Mouse (Mus musculus): ENCODE results near the gene Pagr1b. TPM values are rescaled to one million over a fixed set of nuclear protein-coding genes. Genes with fewer than 3 reads are reported as not detected.

Gene Pagr1b
- polyA plus RNA-seq (2017; shearing (Covaris generic)) = 1.7 TPM

DNA sequence TGATC, at the start of gene Pagr1b:
Pagr1b (minus strand) TSS at position 4 of the 5 bp plus-strand sequence.

DNA sequence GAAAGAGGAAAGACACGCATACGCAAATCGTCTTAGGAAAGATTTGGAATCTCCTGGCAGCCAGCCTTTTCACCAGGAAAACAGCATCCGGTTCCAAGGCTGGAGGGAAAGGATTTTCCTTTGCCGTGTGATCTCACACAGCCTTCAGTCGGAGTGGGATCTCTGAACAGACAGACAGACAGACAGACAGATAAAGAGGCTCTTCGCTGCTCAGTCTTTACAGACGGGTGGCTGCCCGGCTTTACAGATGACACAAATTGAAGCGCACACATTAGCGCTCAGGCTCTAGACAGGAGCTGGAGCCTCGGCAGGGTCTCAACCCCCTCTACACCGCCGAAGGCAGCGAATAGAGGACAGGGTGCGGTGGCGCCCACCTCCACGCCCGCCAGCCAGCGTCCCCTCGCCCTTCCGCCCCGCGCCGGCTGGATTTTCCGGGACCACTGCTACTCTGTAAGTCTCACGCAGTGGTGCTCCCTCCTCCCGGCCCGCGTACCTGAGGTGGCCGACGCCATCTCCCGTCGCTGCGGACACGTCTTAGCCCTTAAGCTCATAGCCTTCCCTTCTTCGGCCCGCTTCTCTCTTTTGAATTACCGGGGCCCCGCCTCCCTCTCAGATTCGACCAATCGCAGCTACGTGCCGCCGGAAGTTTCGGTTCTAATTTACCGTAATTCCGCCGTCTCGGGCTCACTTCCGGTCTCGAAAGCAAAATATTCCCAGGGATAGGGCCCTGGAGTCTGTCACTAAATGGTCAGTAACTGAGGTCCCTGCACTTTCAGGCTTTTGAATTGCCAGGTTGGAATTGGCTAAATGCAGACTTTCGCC, 25.8 kb upstream of the Pagr1b start, which contains the start of gene Kif22:
Kif22 (minus strand) TSS at position 621 of the 822 bp plus-strand sequence.

DNA sequence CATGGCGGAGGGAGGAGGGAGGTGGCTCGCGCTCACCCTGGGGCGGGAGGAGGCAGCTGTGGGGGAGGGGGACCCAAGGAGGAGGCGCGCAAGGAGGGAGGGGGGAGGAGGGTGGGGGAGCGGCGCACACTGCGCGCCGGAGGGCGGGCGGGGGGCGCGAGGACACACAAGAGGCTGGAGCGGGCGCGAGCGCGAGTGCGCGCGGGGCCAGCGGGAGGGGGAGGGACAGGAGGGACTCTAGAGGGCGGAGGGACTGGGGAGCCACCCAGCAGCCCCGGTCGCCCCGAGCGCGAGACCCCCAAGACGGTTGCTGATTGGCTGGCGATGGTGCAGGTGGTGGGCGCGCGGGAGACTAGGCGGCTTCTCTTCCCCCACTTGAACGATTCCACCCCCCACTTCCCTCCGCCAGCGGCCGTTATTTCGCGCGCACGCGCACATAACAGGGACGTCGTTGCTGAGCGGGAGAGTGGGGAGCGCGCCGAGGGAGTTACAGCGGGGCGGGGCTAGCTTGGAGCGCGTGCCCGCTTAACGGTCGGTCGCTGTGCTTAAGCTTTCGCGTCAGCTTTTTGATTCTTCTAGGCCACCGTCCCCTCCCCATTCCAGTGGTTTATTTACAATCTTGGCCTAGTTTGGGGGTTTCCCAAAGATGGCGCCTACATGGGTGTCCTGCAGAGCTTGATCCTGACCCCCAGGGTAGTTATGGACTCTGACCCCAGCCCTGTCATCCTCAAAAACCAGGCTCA, 10.9 kb upstream of the Pagr1b start, which contains the start of gene Maz:
Maz (minus strand) TSS at position 54 of the 743 bp plus-strand sequence.

GRCm38 (mm10) chr7:127020901-127021562, 4.7 kb upstream of the Pagr1b start, which contains the start of the genes Gm42742 and Prrt2:
Gm42742 (minus strand) TSS chr7:127021097.
Prrt2 (minus strand) TSS chr7:127021211.

DNA sequence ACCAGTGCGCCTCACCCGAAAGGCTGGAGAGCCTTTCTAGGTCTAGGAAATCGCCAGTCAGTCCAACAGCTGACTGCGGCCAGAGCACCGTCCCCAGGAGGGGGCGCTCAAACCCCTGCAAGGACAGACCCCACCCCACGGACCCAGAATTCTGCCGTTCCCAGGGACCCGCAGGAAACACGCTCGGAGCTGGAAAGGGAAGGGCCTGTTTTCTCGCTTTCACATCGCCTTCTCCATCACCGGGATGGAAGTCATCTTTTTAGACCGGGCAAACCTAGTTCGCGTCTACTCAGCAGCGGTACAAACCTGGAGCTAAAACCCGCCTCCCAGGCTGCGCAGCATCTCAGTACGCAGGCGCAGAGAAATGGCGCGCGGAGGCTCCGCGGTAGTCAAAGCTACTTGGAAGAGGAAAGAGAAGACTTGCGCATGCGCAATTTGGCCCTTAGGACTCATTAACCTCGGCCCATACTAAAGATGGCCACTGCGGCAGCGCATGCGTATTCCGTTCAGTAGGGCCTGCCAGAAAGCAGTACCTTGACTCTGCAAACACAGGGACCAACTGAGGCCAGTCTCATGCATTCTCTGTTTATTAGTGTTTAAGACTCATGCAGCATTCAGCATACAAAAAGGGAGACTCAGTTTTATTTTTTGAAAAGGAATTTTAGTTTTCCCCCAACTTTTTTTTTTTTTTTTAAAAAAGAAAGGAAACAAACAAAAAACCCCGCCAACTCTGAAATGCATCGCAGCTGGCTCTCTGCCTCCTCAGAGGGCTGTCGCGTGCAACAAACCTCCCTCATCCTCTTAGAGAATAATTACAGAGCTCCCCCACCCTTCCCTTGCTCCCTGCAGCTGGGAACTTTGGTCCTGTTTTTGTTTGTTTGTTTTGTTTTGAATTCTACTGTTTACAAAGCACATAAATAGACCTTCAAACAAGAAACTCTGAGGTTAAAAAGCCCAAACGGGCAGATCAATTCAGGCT, 976 bp upstream of the Pagr1b start, which contains the start of gene Pagr1a:
Pagr1a (minus strand) TSS at position 382 of the 979 bp plus-strand sequence.

DNA sequence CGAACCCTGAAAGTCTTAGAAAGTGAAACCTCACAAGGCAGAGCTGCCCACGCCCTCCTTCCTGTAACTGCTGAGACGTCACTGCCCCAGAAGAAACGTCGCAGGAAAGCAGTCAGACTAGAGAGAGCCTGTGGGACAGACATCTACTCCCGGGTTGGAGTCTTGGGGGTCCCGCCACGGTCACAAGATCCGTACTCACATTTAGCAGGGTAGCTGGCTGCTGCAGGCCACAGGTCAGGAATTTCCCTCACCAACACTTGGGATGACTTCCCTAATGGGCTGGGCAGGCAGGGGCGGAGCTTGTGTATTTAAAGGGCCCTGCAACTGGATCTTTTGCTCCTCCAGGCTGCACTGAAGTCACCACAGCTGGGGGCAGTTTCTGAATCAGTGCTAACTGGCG, 2.0 kb downstream of the Pagr1b start, which contains the start of gene Mvp:
Mvp (minus strand) TSS at position 302 of the 400 bp plus-strand sequence.

GRCm38 (mm10) chr7:126975950-126976866, 40.1 kb downstream of the Pagr1b start, which contains the start of gene Cdiptos:
Cdiptos (minus strand) TSS chr7:126976098.

DNA sequence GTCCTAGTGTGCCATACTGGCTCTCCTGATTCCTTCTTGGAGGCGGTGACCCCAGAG, 40.6 kb downstream of the Pagr1b start, which contains the start of gene Cdipt:
Cdipt (plus strand) TSS at position 22 of the 57 bp plus-strand sequence.

Other genes starting within 250 kb of the Pagr1b start
- gene Ypel3, start 239.5 kb downstream of the Pagr1b start, polyA plus RNA-seq (2017; shearing (Covaris generic)) = 341 TPM
- gene Tbx6, start 235.0 kb downstream of the Pagr1b start, polyA plus RNA-seq (2017; shearing (Covaris generic)) = 2.8 TPM
- 405 TPM for gene Ppp4c, start 224.0 kb downstream of the Pagr1b start, polyA plus RNA-seq (2017; shearing (Covaris generic))
- not detected for gene Fam57b, start 218.8 kb downstream of the Pagr1b start, polyA plus RNA-seq (2017; shearing (Covaris generic))
- gene 4930451I11Rik, start 184.8 kb downstream of the Pagr1b start, polyA plus RNA-seq (2017; shearing (Covaris generic)) = not detected
- 0.45 TPM for gene Doc2a, start 169.1 kb downstream of the Pagr1b start, polyA plus RNA-seq (2017; shearing (Covaris generic))
- 13.9 TPM for gene Hirip3, start 154.5 kb downstream of the Pagr1b start, polyA plus RNA-seq (2017; shearing (Covaris generic))
- 55.1 TPM for gene Ino80e, start 154.1 kb downstream of the Pagr1b start, polyA plus RNA-seq (2017; shearing (Covaris generic))
- gene Taok2, start 131.8 kb downstream of the Pagr1b start, polyA plus RNA-seq (2017; shearing (Covaris generic)) = 39.3 TPM
- gene Tmem219, start 93.6 kb downstream of the Pagr1b start, polyA plus RNA-seq (2017; shearing (Covaris generic)) = 41.2 TPM
- gene Kctd13, start 87.6 kb downstream of the Pagr1b start, polyA plus RNA-seq (2017; shearing (Covaris generic)) = 37.4 TPM
- gene Asphd1, start 66.9 kb downstream of the Pagr1b start, polyA plus RNA-seq (2017; shearing (Covaris generic)) = 0.30 TPM
- 0.27 TPM for gene Sez6l2, start 65.9 kb downstream of the Pagr1b start, polyA plus RNA-seq (2017; shearing (Covaris generic))
- gene Cdipt, start 40.6 kb downstream of the Pagr1b start, polyA plus RNA-seq (2017; shearing (Covaris generic)) = 127 TPM
- gene Cdiptos, start 40.4 kb downstream of the Pagr1b start, polyA plus RNA-seq (2017; shearing (Covaris generic)) = 0.57 TPM
- 75.7 TPM for gene Mvp, start 1.9 kb downstream of the Pagr1b start, polyA plus RNA-seq (2017; shearing (Covaris generic))
- gene Pagr1a, start 868 bp upstream of the Pagr1b start, polyA plus RNA-seq (2017; shearing (Covaris generic)) = 49.8 TPM
- gene Gm42742, start 4.6 kb upstream of the Pagr1b start, polyA plus RNA-seq (2017; shearing (Covaris generic)) = 13.4 TPM
- 4.9 TPM for gene Prrt2, start 4.7 kb upstream of the Pagr1b start, polyA plus RNA-seq (2017; shearing (Covaris generic))
- gene Maz, start 10.6 kb upstream of the Pagr1b start, polyA plus RNA-seq (2017; shearing (Covaris generic)) = 66.5 TPM
- gene Kif22, start 26.0 kb upstream of the Pagr1b start, polyA plus RNA-seq (2017; shearing (Covaris generic)) = 3.0 TPM
- gene Zg16, start 70.8 kb upstream of the Pagr1b start, polyA plus RNA-seq (2017; shearing (Covaris generic)) = not detected
- 70.4 TPM for gene AI467606, start 74.9 kb upstream of the Pagr1b start, polyA plus RNA-seq (2017; shearing (Covaris generic))
- 11.2 TPM for gene Qprt, start 105.7 kb upstream of the Pagr1b start, polyA plus RNA-seq (2017; shearing (Covaris generic))
- 49.4 TPM for gene Spn, start 121.3 kb upstream of the Pagr1b start, polyA plus RNA-seq (2017; shearing (Covaris generic))
- gene Cd2bp2, start 179.6 kb upstream of the Pagr1b start, polyA plus RNA-seq (2017; shearing (Covaris generic)) = 72.4 TPM
- 63.5 TPM for gene Tbc1d10b, start 192.0 kb upstream of the Pagr1b start, polyA plus RNA-seq (2017; shearing (Covaris generic))
- 13.0 TPM for gene Mylpf, start 192.4 kb upstream of the Pagr1b start, polyA plus RNA-seq (2017; shearing (Covaris generic))
- gene Zfp553, start 216.6 kb upstream of the Pagr1b start, polyA plus RNA-seq (2017; shearing (Covaris generic)) = 6.8 TPM
- gene Sept1, start 216.6 kb upstream of the Pagr1b start, polyA plus RNA-seq (2017; shearing (Covaris generic)) = 491 TPM
- 5.0 TPM for gene Zfp771, start 227.8 kb upstream of the Pagr1b start, polyA plus RNA-seq (2017; shearing (Covaris generic))
- 18.2 TPM for gene Dctpp1, start 244.2 kb upstream of the Pagr1b start, polyA plus RNA-seq (2017; shearing (Covaris generic))

Measured in effector memory CD4-positive, alpha-beta T cell, adult 7 months (primary cell).